Mouse (Mus musculus): Measurements from ENCODE around the gene Gpr3. TPM values are rescaled to one million over a fixed set of nuclear protein-coding genes. Genes with fewer than 3 reads are reported as not detected.
A peak's percentile ranks its signal among the peaks of the same experiment; 100 is the strongest.

Gpr3 gene
- polyA plus RNA-seq, 1 experiment, result 0.52 TPM

GRCm38 (mm10) chr4:133176761-133177403 lies 35.5 kb downstream of the Gpr3 start:
- Histone ChIP-seq H3K4me1 (ENCODE audit: control insufficient read depth, insufficient read depth, low read length) (peaks cover 3% of the 10 kb centered on the region), H3K27me3 (ENCODE audit: control insufficient read depth, insufficient read depth, low read length, poor library complexity, severe bottlenecking) (no peaks in the 10 kb centered on the region), H3K9ac (ENCODE audit: low read depth, poor library complexity, severe bottlenecking) (no peak overlapping the region), H3K36me3 (ENCODE audit: control insufficient read depth, insufficient read depth, low read length, poor library complexity, severe bottlenecking) (peaks cover 15% of the 10 kb centered on the region), H3K4me3 (ENCODE audit: low read depth, low read length) (no peak overlapping the region), H3K9me3 (replicated peaks; ENCODE audit: control insufficient read depth, insufficient read depth, low read length, poor library complexity, severe bottlenecking) (no peaks in the 10 kb centered on the region), H3K27ac (ENCODE audit: insufficient read depth, low read length) (no peak overlapping the region)
- TF ChIP-seq CTCF (IDR thresholded peaks at IDR 0.05; ENCODE audit: low read depth, low read length) (no peak), POLR2A (IDR thresholded peaks at IDR 0.05; ENCODE audit: insufficient read depth, low read length) (no peak), EP300 (IDR thresholded peaks at IDR 0.05; ENCODE audit: insufficient read depth, low read depth, low read length) (no peak)

GRCm38 (mm10) chr4:133175998-133176760 lies 36.2 kb downstream of the Gpr3 start:
- Histone ChIP-seq H3K4me3 (ENCODE audit: low read depth, low read length) (no peak overlapping the region), H3K27ac (ENCODE audit: insufficient read depth, low read length) (no peak overlapping the region), H3K4me1 (ENCODE audit: control insufficient read depth, insufficient read depth, low read length) (peaks cover 3% of the 10 kb centered on the region), H3K9ac (ENCODE audit: low read depth, poor library complexity, severe bottlenecking) (no peak overlapping the region), H3K27me3 (ENCODE audit: control insufficient read depth, insufficient read depth, low read length, poor library complexity, severe bottlenecking) (no peaks in the 10 kb centered on the region), H3K9me3 (replicated peaks; ENCODE audit: control insufficient read depth, insufficient read depth, low read length, poor library complexity, severe bottlenecking) (no peaks in the 10 kb centered on the region), H3K36me3 (ENCODE audit: control insufficient read depth, insufficient read depth, low read length, poor library complexity, severe bottlenecking) (peaks cover 12% of the 10 kb centered on the region)
- TF ChIP-seq EP300 (IDR thresholded peaks at IDR 0.05; ENCODE audit: insufficient read depth, low read depth, low read length) (no peak), CTCF (IDR thresholded peaks at IDR 0.05; ENCODE audit: low read depth, low read length) (no peak), POLR2A (IDR thresholded peaks at IDR 0.05; ENCODE audit: insufficient read depth, low read length) (no peak)

DNA sequence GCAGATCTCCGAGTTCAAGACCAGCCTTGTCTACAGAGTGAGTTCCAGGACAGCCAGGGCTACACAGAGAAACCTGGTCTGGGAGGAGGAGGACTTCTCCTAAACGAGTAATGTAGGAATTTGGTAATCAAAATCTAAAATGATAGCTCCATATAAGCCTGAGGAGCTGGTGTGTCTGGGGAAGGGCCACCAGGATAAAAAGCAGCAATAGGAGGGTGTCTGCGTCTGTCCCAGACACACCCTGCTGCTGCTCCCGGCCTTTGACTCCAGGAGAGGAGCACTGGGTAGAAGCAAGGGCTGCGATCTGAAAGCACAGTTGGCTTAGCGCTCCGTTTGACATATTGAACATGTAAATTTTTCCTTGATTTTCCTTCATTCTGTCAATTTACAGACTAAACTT lies 37.1 kb downstream of the Gpr3 start:
- TF ChIP-seq CTCF (IDR thresholded peaks at IDR 0.05; ENCODE audit: low read depth, low read length) (no peak), POLR2A (IDR thresholded peaks at IDR 0.05; ENCODE audit: insufficient read depth, low read length) (no peak), EP300 (IDR thresholded peaks at IDR 0.05; ENCODE audit: insufficient read depth, low read depth, low read length) (no peak)
- no peaks in the 10 kb centered on the region for H3K9me3 ChIP-seq (replicated peaks; ENCODE audit: control insufficient read depth, insufficient read depth, low read length, poor library complexity, severe bottlenecking)
- no peak overlapping the region for H3K27ac ChIP-seq (ENCODE audit: insufficient read depth, low read length)

DNA sequence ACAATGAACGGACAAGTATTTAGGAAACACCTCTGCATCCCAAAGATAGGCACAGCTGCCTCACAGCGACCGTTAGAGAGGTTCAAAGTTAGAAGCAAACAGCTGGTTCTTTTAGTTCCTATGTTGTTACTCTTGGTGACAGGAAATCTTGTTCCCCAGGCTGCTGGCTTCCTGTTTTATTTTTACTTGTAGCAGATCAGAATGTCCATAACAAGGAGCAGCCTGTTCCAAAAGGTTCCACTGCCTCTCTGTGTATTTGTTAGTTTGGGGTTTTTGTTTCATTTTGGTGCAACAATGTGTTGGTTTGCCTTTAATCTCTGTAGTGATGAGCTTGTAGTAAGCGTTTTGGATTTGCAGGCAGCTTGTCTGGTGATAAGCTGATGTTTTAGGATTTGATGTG lies 38.0 kb downstream of the Gpr3 start:
- H3K27ac ChIP-seq (ENCODE audit: insufficient read depth, low read length), result peak overlapping the region; percentile 45; the same call in 1 of the 2 replicates
- no peak overlapping the region for H3K9ac ChIP-seq (ENCODE audit: low read depth, poor library complexity, severe bottlenecking)
- peaks cover 9% of the 10 kb centered on the region for H3K36me3 ChIP-seq (ENCODE audit: control insufficient read depth, insufficient read depth, low read length, poor library complexity, severe bottlenecking)
- H3K4me1 ChIP-seq (ENCODE audit: control insufficient read depth, insufficient read depth, low read length), result peaks cover 3% of the 10 kb centered on the region
- TF ChIP-seq EP300 (IDR thresholded peaks at IDR 0.05; ENCODE audit: insufficient read depth, low read depth, low read length) (no peak), POLR2A (IDR thresholded peaks at IDR 0.05; ENCODE audit: insufficient read depth, low read length) (no peak), CTCF (IDR thresholded peaks at IDR 0.05; ENCODE audit: low read depth, low read length) (no peak)
- H3K27me3 ChIP-seq (ENCODE audit: control insufficient read depth, insufficient read depth, low read length, poor library complexity, severe bottlenecking), result no peaks in the 10 kb centered on the region
- H3K9me3 ChIP-seq (replicated peaks; ENCODE audit: control insufficient read depth, insufficient read depth, low read length, poor library complexity, severe bottlenecking), result no peaks in the 10 kb centered on the region
- no peak overlapping the region for H3K4me3 ChIP-seq (ENCODE audit: low read depth, low read length)

More for the DNA sequence above, 37.1 kb downstream of the Gpr3 start:
- Histone ChIP-seq H3K4me1 (ENCODE audit: control insufficient read depth, insufficient read depth, low read length) (peaks cover 3% of the 10 kb centered on the region), H3K4me3 (ENCODE audit: low read depth, low read length) (no peak overlapping the region), H3K27me3 (ENCODE audit: control insufficient read depth, insufficient read depth, low read length, poor library complexity, severe bottlenecking) (no peaks in the 10 kb centered on the region), H3K9ac (ENCODE audit: low read depth, poor library complexity, severe bottlenecking) (no peak overlapping the region), H3K36me3 (ENCODE audit: control insufficient read depth, insufficient read depth, low read length, poor library complexity, severe bottlenecking) (peaks cover 8% of the 10 kb centered on the region)

- H3K9ac ChIP-seq (ENCODE audit: low read depth, poor library complexity, severe bottlenecking), result no peak overlapping the region
- TF ChIP-seq CTCF (IDR thresholded peaks at IDR 0.05; ENCODE audit: low read depth, low read length) (no peak), POLR2A (IDR thresholded peaks at IDR 0.05; ENCODE audit: insufficient read depth, low read length) (no peak), EP300 (IDR thresholded peaks at IDR 0.05; ENCODE audit: insufficient read depth, low read depth, low read length) (no peak)
These were observed 39.9 kb downstream of the Gpr3 start for GRCm38 (mm10) chr4:133172451-133172850.

DNA sequence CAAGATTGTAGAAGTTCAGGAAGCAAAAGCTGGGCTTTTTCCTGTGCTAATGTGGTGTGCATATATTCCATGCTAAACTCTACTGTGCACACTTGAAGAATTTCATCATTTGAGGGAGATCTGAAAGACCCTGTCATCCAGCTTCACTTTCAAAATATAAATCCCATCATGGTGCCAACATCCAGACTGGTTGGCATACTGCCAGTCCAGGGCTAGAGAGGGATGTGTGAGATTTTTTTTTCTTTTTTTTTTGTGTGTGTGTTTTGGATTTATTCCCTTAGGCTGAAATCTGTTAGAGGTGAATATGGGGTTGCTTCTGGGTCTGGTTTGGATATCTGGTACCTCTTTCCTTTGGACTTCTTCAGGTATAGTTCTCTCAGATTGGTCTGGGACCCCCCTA lies 41.7 kb downstream of the Gpr3 start:
- no peak overlapping the region for H3K27ac ChIP-seq (ENCODE audit: insufficient read depth, low read length)
- H3K4me1 ChIP-seq (ENCODE audit: control insufficient read depth, insufficient read depth, low read length), result peaks cover 5% of the 10 kb centered on the region
- peaks cover 2% of the 10 kb centered on the region; the same call in 1 of the 2 replicates for H3K36me3 ChIP-seq (ENCODE audit: control insufficient read depth, insufficient read depth, low read length, poor library complexity, severe bottlenecking)
- TF ChIP-seq POLR2A (IDR thresholded peaks at IDR 0.05; ENCODE audit: insufficient read depth, low read length) (no peak), EP300 (IDR thresholded peaks at IDR 0.05; ENCODE audit: insufficient read depth, low read depth, low read length) (no peak), CTCF (IDR thresholded peaks at IDR 0.05; ENCODE audit: low read depth, low read length) (no peak)
- H3K9me3 ChIP-seq (replicated peaks; ENCODE audit: control insufficient read depth, insufficient read depth, low read length, poor library complexity, severe bottlenecking), result no peaks in the 10 kb centered on the region
- no peak overlapping the region for H3K4me3 ChIP-seq (ENCODE audit: low read depth, low read length)
- no peak overlapping the region for H3K9ac ChIP-seq (ENCODE audit: low read depth, poor library complexity, severe bottlenecking)
- H3K27me3 ChIP-seq (ENCODE audit: control insufficient read depth, insufficient read depth, low read length, poor library complexity, severe bottlenecking), result no peaks in the 10 kb centered on the region

More at GRCm38 (mm10) chr4:133172451-133172850, 39.9 kb downstream of the Gpr3 start:
- no peak overlapping the region for H3K4me3 ChIP-seq (ENCODE audit: low read depth, low read length)
- no peak overlapping the region for H3K27ac ChIP-seq (ENCODE audit: insufficient read depth, low read length)
- H3K4me1 ChIP-seq (ENCODE audit: control insufficient read depth, insufficient read depth, low read length), result peaks cover 3% of the 10 kb centered on the region
- no peaks in the 10 kb centered on the region for H3K9me3 ChIP-seq (replicated peaks; ENCODE audit: control insufficient read depth, insufficient read depth, low read length, poor library complexity, severe bottlenecking)
- no peaks in the 10 kb centered on the region for H3K27me3 ChIP-seq (ENCODE audit: control insufficient read depth, insufficient read depth, low read length, poor library complexity, severe bottlenecking)
- peaks cover 2% of the 10 kb centered on the region; the same call in 1 of the 2 replicates for H3K36me3 ChIP-seq (ENCODE audit: control insufficient read depth, insufficient read depth, low read length, poor library complexity, severe bottlenecking)

Data from ES-Bruce4 (cell line).